Mouse (Mus musculus) heart, postnatal 14 days (tissue): ENCODE data around the gene Inpp1. TPM values are rescaled to one million over a fixed set of nuclear protein-coding genes. Genes with fewer than 3 reads are reported as not detected.
A peak's percentile ranks its signal among the peaks of the same experiment; 100 is the strongest.
"Not testable (repeated sequence)": the region's sequence is repeated elsewhere in the genome, so short reads cannot be mapped to it uniquely, and the experiment has no call there.

Source experiments
- DNase-seq, 2 experiments: peaks; one replicate each; pipeline ENCODE4 v3.0.0; 2021 to 2022
- intact Hi-C: fragments of 180-260 bp; cut with DNase I; formaldehyde crosslinking; loops from one replicate; pipeline ENCODE4 v1.15.1; 2025
- long read RNA-seq, 2 experiments: library from polyadenylated mRNA; stranded (forward); transcript quantifications; one replicate each; pipeline ENCODE4 v2.0.0; 2021
- total RNA-seq, 2 experiments: library from RNA; stranded (reverse); gene quantifications; 2 replicates each; pipeline ENCODE4 v1.2.3; 2021

The Inpp1 gene
- total RNA-seq: 10 to 100 TPM; 19.3 to 20.0 TPM
- long read RNA-seq, experiment 1, full-length matches to known transcripts: 9 of 16 reads
- long read RNA-seq, experiment 1, partial matches to known transcripts: 2 of 16 reads
- long read RNA-seq, experiment 1, other reads (novel, unspliced or antisense): 5 of 16 reads
- long read RNA-seq, experiment 2, full-length matches to known transcripts: 19 of 26 reads
- long read RNA-seq, experiment 2, partial matches to known transcripts: 6 of 26 reads
- long read RNA-seq, experiment 2, other reads (novel, unspliced or antisense): 1 of 26 reads

- intact Hi-C loops: loop anchor here (1.0 to 2.0 kb wide), 3 partner anchors 16 to 68 kb away; partner anchors contain the start of gene Hibch
Observed at GRCm38 (mm10) chr1:52816910-52817812, at the start of gene Inpp1. TSS of gene Inpp1 (minus strand) at chr1:52817688.

GRCm38 (mm10) chr1:52866007-52866406 is 48.5 kb upstream of the Inpp1 start:
- intact Hi-C loops: no loop called here

More at GRCm38 (mm10) chr1:52816910-52817812, at the start of gene Inpp1:
- peak; percentile 87 to 89 for DNase-seq

GRCm38 (mm10) chr1:52864220-52864619 is 46.7 kb upstream of the Inpp1 start:
- no peak for DNase-seq
- intact Hi-C loops: no loop called here

More at GRCm38 (mm10) chr1:52866007-52866406, 48.5 kb upstream of the Inpp1 start:
- no peak for DNase-seq

GRCm38 (mm10) chr1:52855904-52856601 is 38.6 kb upstream of the Inpp1 start:
- intact Hi-C loops: loop anchor here (2.0 kb wide), 1 partner anchor 207 kb away; no protein-coding TSS in a partner anchor
- DNase-seq: no peak

- intact Hi-C loops: not testable (repeated sequence)
- DNase-seq: peak in 1 of 2 experiments; percentile 47
Observed at GRCm38 (mm10) chr1:52854029-52854428, 36.5 kb upstream of the Inpp1 start.

GRCm38 (mm10) chr1:52849422-52849821 is 31.9 kb upstream of the Inpp1 start:
- no peak for DNase-seq
- intact Hi-C loops: no loop called here

- intact Hi-C loops: no loop called here
- DNase-seq: no peak
Observed at GRCm38 (mm10) chr1:52846556-52846955, 29.1 kb upstream of the Inpp1 start.

- intact Hi-C loops: loop anchor here (1.0 kb wide), 1 partner anchor 28 kb away; the partner anchor contains the start of gene Inpp1
- peak; percentile 97 to 98 for DNase-seq
Observed at GRCm38 (mm10) chr1:52844782-52845665, 27.5 kb upstream of the Inpp1 start, which contains the start of gene Hibch. TSS of gene Hibch (plus strand) at chr1:52844929.

GRCm38 (mm10) chr1:52844354-52844753 is 26.9 kb upstream of the Inpp1 start:
- no peak for DNase-seq
- intact Hi-C loops: loop anchor here (1.0 kb wide), 1 partner anchor 27 kb away; the partner anchor contains the start of gene Inpp1

GRCm38 (mm10) chr1:52839099-52839498 is 21.6 kb upstream of the Inpp1 start:
- intact Hi-C loops: no loop called here
- no peak for DNase-seq

- no peak for DNase-seq
- intact Hi-C loops: loop anchor here (1.0 to 2.0 kb wide), 3 partner anchors 17 to 69 kb away; partner anchors contain the start of gene Hibch
Observed at GRCm38 (mm10) chr1:52817813-52818147, 292 bp upstream of the Inpp1 start.

- peak; percentile 11 to 25 for DNase-seq
Observed at GRCm38 (mm10) chr1:52816232-52816891, 1.1 kb downstream of the Inpp1 start.

GRCm38 (mm10) chr1:52808456-52808855 is 9.0 kb downstream of the Inpp1 start:
- no peak for DNase-seq
- intact Hi-C loops: no loop called here

More at GRCm38 (mm10) chr1:52816232-52816891, 1.1 kb downstream of the Inpp1 start:
- intact Hi-C loops: loop anchor here (2.0 kb wide), 2 partner anchors 16 to 68 kb away; no protein-coding TSS in a partner anchor

- no peak for DNase-seq
- intact Hi-C loops: no loop called here
Observed at GRCm38 (mm10) chr1:52805041-52805440, 12.4 kb downstream of the Inpp1 start.

- intact Hi-C loops: no loop called here
- DNase-seq: no peak
Observed at GRCm38 (mm10) chr1:52802406-52802975, 15.0 kb downstream of the Inpp1 start.

- intact Hi-C loops: loop anchor here (2.0 kb wide), 1 partner anchor 15 kb away; the partner anchor contains the start of gene Inpp1
- no peak for DNase-seq
Observed at GRCm38 (mm10) chr1:52801651-52802050, 15.8 kb downstream of the Inpp1 start.

GRCm38 (mm10) chr1:52800340-52800740 is 17.1 kb downstream of the Inpp1 start:
- peak in 1 of 2 experiments; percentile 9 for DNase-seq
- intact Hi-C loops: loop anchor here (2.0 kb wide), 1 partner anchor 16 kb away; the partner anchor contains the start of gene Inpp1

- no peak for DNase-seq
- intact Hi-C loops: loop anchor here (2.0 kb wide), 1 partner anchor 17 kb away; the partner anchor contains the start of gene Inpp1
Observed at GRCm38 (mm10) chr1:52799772-52800171, 17.7 kb downstream of the Inpp1 start.
